Mouse (Mus musculus) bone marrow macrophage, adult 2 months (primary cell): Measurements from ENCODE around the gene Dtymk. TPM values are rescaled to one million over a fixed set of nuclear protein-coding genes. Genes with fewer than 3 reads are reported as not detected.
A peak's percentile ranks its signal among the peaks of the same experiment; 100 is the strongest.
"Not testable (repeated sequence)": the region's sequence is repeated elsewhere in the genome, so short reads cannot be mapped to it uniquely, and the experiment has no call there.

Experiments used
- H3K27ac ChIP-seq: 2 replicates; pipeline ENCODE4 v1.5.1; 2012; ENCODE audit warnings: low read depth, low read length; ENCODE audit not compliant: insufficient read depth
- H3K4me1 ChIP-seq: 2 replicates; pipeline ENCODE4 v1.6.1; 2012; ENCODE audit warnings: low read length; ENCODE audit not compliant: control insufficient read depth, insufficient read depth
- H3K4me3 ChIP-seq: 2 replicates; pipeline ENCODE4 v1.5.1; 2012; ENCODE audit warnings: mild to moderate bottlenecking, low read length, moderate library complexity; ENCODE audit not compliant: insufficient read depth
- CTCF ChIP-seq: IDR thresholded peaks from 2 replicates; pipeline ENCODE4 v1.5.1; 2012; ENCODE audit warnings: low read depth, mild to moderate bottlenecking, low read length, moderate library complexity
- POLR2A ChIP-seq: IDR thresholded peaks from 2 replicates; pipeline ENCODE4 v1.6.1; 2012; ENCODE audit warnings: mild to moderate bottlenecking, low read depth, low read length, borderline replicate concordance
- polyA plus RNA-seq: library from polyadenylated mRNA; stranded (reverse); fragments of >200 nt; gene quantifications from 2 replicates; pipeline ENCODE4 v1.2.4, GENCODE M21; 2012; ENCODE audit not compliant: missing spikeins, insufficient read depth, insufficient read length

The Dtymk gene
- polyA plus RNA-seq, 1 experiment = 36.8 TPM

- Histone ChIP-seq H3K4me1 (peaks cover 14% of the 10 kb centered on the region), H3K27ac (no peak overlapping the region), H3K4me3 (no peak overlapping the region)
- TF ChIP-seq CTCF = no peak
- no peak for TF ChIP-seq POLR2A
Measured at GRCm38 (mm10) chr1:93767600-93767999, 34.1 kb downstream of the Dtymk start.

GRCm38 (mm10) chr1:93764871-93765591, 36.7 kb downstream of the Dtymk start:
- TF ChIP-seq CTCF (no peak), POLR2A (no peak)
- H3K27ac ChIP-seq = peak overlapping the region; percentile 29
- peaks cover 14% of the 10 kb centered on the region for H3K4me1 ChIP-seq
- H3K4me3 ChIP-seq = no peak overlapping the region

GRCm38 (mm10) chr1:93763531-93763930, 38.2 kb downstream of the Dtymk start:
- H3K27ac ChIP-seq, H3K4me3 ChIP-seq: not testable (repeated sequence)
- peaks cover 23% of the 10 kb centered on the region for H3K4me1 ChIP-seq

- TF ChIP-seq POLR2A = no peak
- no peak for TF ChIP-seq CTCF
Measured at GRCm38 (mm10) chr1:93760076-93760475, 41.7 kb downstream of the Dtymk start.

GRCm38 (mm10) chr1:93756154-93756553, 45.6 kb downstream of the Dtymk start:
- Histone ChIP-seq H3K27ac (no peak overlapping the region), H3K4me3 (no peak overlapping the region), H3K4me1 (peaks cover 37% of the 10 kb centered on the region)
- no peak for TF ChIP-seq CTCF
- TF ChIP-seq POLR2A = no peak

More at GRCm38 (mm10) chr1:93760076-93760475, 41.7 kb downstream of the Dtymk start:
- Histone ChIP-seq H3K4me3 (no peak overlapping the region), H3K4me1 (peaks cover 35% of the 10 kb centered on the region), H3K27ac (no peak overlapping the region)

- H3K4me3 ChIP-seq = peak overlapping the region; percentile 97
- peaks cover 37% of the 10 kb centered on the region for H3K4me1 ChIP-seq
- TF ChIP-seq CTCF (no peak), POLR2A (no peak)
- H3K27ac ChIP-seq = peak overlapping the region; percentile 78; the same call in 1 of the 2 replicates
Measured at GRCm38 (mm10) chr1:93755618-93756017, 46.1 kb downstream of the Dtymk start.

- Histone ChIP-seq H3K27ac (peak overlapping the region; percentile 78), H3K4me3 (peak overlapping the region; percentile 97), H3K4me1 (peaks cover 37% of the 10 kb centered on the region)
- no peak for TF ChIP-seq POLR2A
- no peak for TF ChIP-seq CTCF
Measured at GRCm38 (mm10) chr1:93755291-93755610, 46.5 kb downstream of the Dtymk start.

- no peak for TF ChIP-seq POLR2A
- no peak for TF ChIP-seq CTCF
- peak within 1 kb of the TSS; percentile 78 for H3K27ac ChIP-seq
- H3K4me1 ChIP-seq = peaks cover 35% of the 10 kb centered on the region
- peak within 1 kb of the TSS; percentile 97 for H3K4me3 ChIP-seq
Measured at GRCm38 (mm10) chr1:93754573-93755290, 47.0 kb downstream of the Dtymk start, which contains the start of gene Thap4. Gene Thap4 (minus strand): TSS chr1:93754864.

- TF ChIP-seq POLR2A (0 out of 2 replicates have a peak, but pooled peaks have one; percentile 0), CTCF (no peak)
- Histone ChIP-seq H3K27ac (peak overlapping the region; percentile 78), H3K4me1 (peaks cover 36% of the 10 kb centered on the region), H3K4me3 (peak overlapping the region; percentile 97)
Measured at GRCm38 (mm10) chr1:93753911-93754572, 47.7 kb downstream of the Dtymk start.

- Histone ChIP-seq H3K4me1 (peaks cover 19% of the 10 kb centered on the region), H3K4me3 (no peak within 1 kb of the TSS), H3K27ac (no peak within 1 kb of the TSS)
- no peak for TF ChIP-seq CTCF
- no peak for TF ChIP-seq POLR2A
Measured at GRCm38 (mm10) chr1:93751290-93751689, 50.4 kb downstream of the Dtymk start, which contains the start of gene Atg4b. Gene Atg4b (plus strand): TSS chr1:93751500.
